Mouse (Mus musculus) kidney, embryonic 16.5 days (tissue): ENCODE measurements at regions not wholly inside any gene's neighbourhood (a gene's known extent, or its start where the extent isn't known, plus 50 kb on each side); places are given as distances from the start of the nearest gene placed in this dataset.

ENCODE experiments used
- ATAC-seq: fragments of 200-750 bp; cut with Nextera tagmentation; 2 replicates; pipeline ENCODE4 v1.8.0; 2017; ENCODE audit warnings: moderate TSS enrichment; ENCODE audit not compliant: low FRiP score, low TSS enrichment
- H3K27ac ChIP-seq: fragments of 300-500 bp; sonication (generic); 2 replicates; pipeline ENCODE4 v1.5.1; 2014; ENCODE audit warnings: low read length
- H3K27me3 ChIP-seq: fragments of 300-500 bp; sonication (generic); 2 replicates; pipeline ENCODE4 v1.6.1; 2014; ENCODE audit warnings: low read length, control low read depth, mixed read lengths; ENCODE audit not compliant: insufficient read depth
- H3K36me3 ChIP-seq: fragments of 300-500 bp; sonication (generic); 2 replicates; pipeline ENCODE4 v1.6.1; 2014; ENCODE audit warnings: low read length, control low read depth, mixed read lengths; ENCODE audit not compliant: insufficient read depth
- H3K4me1 ChIP-seq: fragments of 300-500 bp; sonication (generic); 2 replicates; pipeline ENCODE4 v1.6.1; 2014; ENCODE audit warnings: low read length, control low read depth, mixed read lengths; ENCODE audit not compliant: insufficient read depth
- H3K4me2 ChIP-seq: fragments of 300-500 bp; sonication (generic); replicated peaks from 2 replicates; pipeline ENCODE4 v1.6.1; 2014; ENCODE audit warnings: low read depth, low read length
- H3K4me3 ChIP-seq: fragments of 300-500 bp; sonication (generic); 2 replicates; pipeline ENCODE4 v1.5.1; 2014; ENCODE audit warnings: mild to moderate bottlenecking, low read length
- H3K9ac ChIP-seq: fragments of 300-500 bp; sonication (generic); replicated peaks from 2 replicates; pipeline ENCODE4 v1.6.1; 2014; ENCODE audit warnings: low read length
- H3K9me3 ChIP-seq: fragments of 300-500 bp; sonication (generic); 2 replicates; pipeline ENCODE4 v1.6.1; 2016; ENCODE audit warnings: low read length, control low read depth
- WGBS: fragments of 180-500 bp; shearing (Covaris S2); extraction: QIAGEN DNeasy Blood & Tissue Kit; methylation state at CpG from one replicate; pipeline ENCODE4 v1.1.7; 2014; 5-methylcytosine and 5-hydroxymethylcytosine counted together

DNA sequence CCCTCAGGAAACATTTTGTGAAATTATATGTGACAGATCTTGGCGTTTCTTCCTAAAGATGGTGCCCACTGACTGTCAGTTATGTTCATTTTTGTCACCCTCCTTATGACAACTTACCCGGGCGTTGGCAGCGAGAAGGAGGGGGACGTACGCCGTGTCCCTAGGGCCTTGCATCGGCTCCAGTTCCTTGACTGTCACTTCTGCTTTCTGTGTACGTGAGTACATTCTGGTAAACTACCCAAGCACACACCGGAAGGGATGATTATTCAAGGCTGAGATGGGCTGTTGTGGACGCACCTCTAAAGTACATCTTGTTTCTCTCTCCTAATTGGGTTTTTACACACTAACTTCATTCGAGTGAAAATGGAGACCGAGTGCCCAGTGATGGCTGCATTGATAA, 120.2 kb downstream of the Edn3 start:
- no peak overlapping the region for H3K4me3 ChIP-seq
- peaks cover 15% of the 10 kb centered on the region for H3K4me1 ChIP-seq
- 0 out of 2 replicates have a peak, but pooled peaks cover 2% of the 10 kb centered on the region for H3K9me3 ChIP-seq
- ATAC-seq: no peak
- H3K4me2 ChIP-seq: no peak overlapping the region
- no peak overlapping the region for H3K27ac ChIP-seq
- no peaks in the 10 kb centered on the region for H3K27me3 ChIP-seq
- 89% methylated on average over 13 of the region's 13 CpGs for WGBS
- no peak overlapping the region for H3K9ac ChIP-seq
- no peaks in the 10 kb centered on the region for H3K36me3 ChIP-seq

DNA sequence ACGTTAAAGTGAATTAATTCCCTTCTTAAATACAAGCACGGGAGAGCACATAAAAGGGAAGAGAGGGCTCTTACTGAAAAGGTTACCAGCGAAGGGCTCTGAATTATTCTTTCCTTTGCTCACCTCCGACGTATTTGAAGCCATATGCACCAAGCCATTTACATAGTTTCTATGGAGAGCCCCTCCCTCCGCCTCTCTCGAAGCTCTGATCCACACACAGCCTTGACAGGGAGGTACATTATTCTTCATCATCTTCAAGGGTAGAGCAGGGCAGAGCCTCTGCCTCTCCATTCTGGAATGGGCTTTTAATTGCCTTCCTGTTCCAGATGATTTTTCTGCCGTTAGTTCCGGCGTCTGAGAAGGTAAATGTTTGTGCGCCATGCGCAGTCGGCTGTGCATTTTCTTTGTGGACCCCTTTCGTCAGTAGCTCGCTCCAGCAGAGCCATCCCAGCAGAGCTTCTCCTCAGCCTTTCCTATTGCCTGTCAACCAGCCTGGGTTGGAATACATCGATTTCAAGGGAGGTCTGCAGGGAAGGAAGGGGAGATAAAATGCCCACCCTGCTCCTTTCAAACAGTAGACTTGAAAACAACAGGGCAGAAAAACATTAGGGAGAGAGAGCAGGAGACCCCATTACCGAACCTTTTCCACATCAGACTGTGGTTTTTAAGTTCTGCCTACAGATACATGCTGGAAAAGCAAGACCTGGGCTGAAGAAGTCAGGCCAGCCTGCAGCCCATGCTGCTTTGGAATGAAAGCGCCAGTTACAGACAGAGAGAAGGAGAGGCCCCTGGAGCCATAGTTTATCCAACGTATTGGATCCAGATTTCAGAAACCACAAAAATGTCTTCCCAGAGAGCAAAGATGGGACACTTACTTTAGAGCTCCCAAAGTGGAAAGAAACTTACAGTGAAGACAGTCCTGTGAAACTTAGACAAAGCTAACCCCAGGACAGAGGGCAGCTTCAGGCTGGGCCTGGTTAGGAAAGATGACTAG, 124.1 kb downstream of the Edn3 start:
- Histone ChIP-seq H3K27me3 (no peaks in the 10 kb centered on the region), H3K27ac (peak overlapping the region; percentile 41; the same call in 1 of the 2 replicates), H3K4me1 (peaks cover 4% of the 10 kb centered on the region; the same call in 1 of the 2 replicates), H3K36me3 (no peaks in the 10 kb centered on the region), H3K4me3 (no peak overlapping the region), H3K9me3 (no peaks in the 10 kb centered on the region), H3K4me2 (no peak overlapping the region), H3K9ac (no peak overlapping the region)
- ATAC-seq: no peak
- 46% methylated on average over 19 of the region's 19 CpGs for WGBS

DNA sequence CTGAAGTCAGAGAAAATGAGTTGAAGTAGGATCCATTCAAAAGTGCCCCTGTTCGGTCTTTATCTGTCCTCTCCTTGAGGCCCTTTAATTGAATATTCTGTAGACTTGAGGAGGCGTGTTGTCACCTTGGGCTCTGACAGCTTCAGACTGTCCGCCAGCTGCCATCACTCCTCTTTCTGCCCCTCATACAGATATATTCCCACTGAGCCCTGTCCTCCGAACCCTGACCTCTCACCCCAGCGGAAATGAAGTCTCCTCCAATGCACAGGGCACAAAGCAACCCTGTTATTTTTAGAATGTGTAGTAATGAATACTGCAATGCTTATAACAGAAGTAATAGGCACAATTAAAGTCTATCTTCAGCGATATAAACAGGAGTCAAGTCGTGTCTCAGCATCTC, 117.4 kb upstream of the Gm14444 start:
- Histone ChIP-seq H3K36me3 (no peaks in the 10 kb centered on the region), H3K4me1 (peaks cover 9% of the 10 kb centered on the region), H3K4me2 (no peak overlapping the region), H3K4me3 (no peak overlapping the region), H3K9ac (no peak overlapping the region), H3K9me3 (no peaks in the 10 kb centered on the region), H3K27ac (peak overlapping the region; percentile 23; the same call in 1 of the 2 replicates), H3K27me3 (no peaks in the 10 kb centered on the region)
- peak; percentile 73 for ATAC-seq
- 34% methylated on average over 7 of the region's 7 CpGs for WGBS

DNA sequence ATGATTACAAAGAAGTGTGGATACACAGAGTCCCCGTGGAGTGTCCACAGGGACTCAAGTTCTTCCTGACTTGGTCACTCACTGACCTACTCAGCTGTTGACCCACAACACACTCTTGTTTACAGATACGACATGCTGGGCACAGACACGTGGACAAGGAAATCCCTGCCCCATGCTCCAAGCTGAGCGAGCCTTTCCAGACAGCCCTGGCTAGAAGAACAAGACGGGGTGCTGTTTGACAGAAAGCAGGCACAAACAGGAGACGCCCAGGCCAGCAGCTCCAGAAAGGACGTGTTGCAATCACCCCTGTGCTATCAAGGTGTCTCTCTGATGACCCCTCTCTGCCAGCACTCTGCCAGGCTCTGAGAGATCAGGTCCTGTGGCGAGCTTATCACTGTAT, 112.6 kb upstream of the Gm14444 start:
- H3K9ac ChIP-seq: no peak overlapping the region
- ATAC-seq: no peak
- peaks cover 12% of the 10 kb centered on the region for H3K4me1 ChIP-seq
- no peak overlapping the region for H3K27ac ChIP-seq
- H3K4me3 ChIP-seq: no peak overlapping the region
- H3K36me3 ChIP-seq: no peaks in the 10 kb centered on the region
- 62% methylated on average over 8 of the region's 8 CpGs for WGBS
- no peaks in the 10 kb centered on the region for H3K27me3 ChIP-seq
- H3K9me3 ChIP-seq: no peaks in the 10 kb centered on the region
- no peak overlapping the region for H3K4me2 ChIP-seq

DNA sequence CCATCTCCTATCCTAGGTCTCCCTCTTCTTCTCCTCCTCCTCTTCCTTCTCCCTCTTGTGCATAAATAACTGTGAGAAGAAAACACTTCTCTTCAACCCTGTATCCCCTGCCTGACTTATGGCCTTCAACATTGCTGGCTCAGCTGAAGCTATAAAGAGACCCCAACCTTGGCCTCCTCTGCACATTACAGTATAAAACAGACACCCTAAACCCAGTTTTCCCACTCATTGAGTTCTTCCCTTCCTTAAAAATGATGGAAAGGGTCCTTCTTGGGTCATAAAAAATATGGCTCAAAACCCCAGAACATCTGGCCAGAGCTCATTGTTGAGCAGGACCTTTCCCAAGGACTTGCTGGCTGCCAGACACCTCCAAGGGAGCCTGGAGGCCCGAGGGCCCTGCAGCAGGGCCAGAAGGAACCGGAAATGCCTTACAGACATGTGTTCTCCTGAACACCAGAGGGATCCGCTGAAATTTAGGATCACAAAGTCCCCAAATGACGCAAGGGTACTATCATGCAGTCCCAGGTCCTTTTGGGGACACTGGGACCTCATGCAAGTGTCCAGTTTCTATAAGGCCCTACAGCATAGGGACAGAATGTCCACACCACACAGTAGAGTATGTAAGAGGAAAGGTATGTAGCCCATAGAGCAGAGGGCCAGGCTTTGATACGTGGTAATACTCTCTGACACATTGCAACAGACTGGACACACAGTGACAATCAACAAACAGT, 109.9 kb upstream of the Gm14444 start:
- ATAC-seq: peak; percentile 24; the same call in 1 of the 2 replicates
- H3K27me3 ChIP-seq: no peaks in the 10 kb centered on the region
- H3K4me2 ChIP-seq: no peak overlapping the region
- 57% methylated on average over 5 of the region's 5 CpGs for WGBS
- H3K4me3 ChIP-seq: no peak overlapping the region
- no peak overlapping the region for H3K9ac ChIP-seq
- no peaks in the 10 kb centered on the region for H3K9me3 ChIP-seq
- H3K36me3 ChIP-seq: no peaks in the 10 kb centered on the region
- H3K4me1 ChIP-seq: peaks cover 6% of the 10 kb centered on the region
- H3K27ac ChIP-seq: peak overlapping the region; percentile 54; the same call in 1 of the 2 replicates

DNA sequence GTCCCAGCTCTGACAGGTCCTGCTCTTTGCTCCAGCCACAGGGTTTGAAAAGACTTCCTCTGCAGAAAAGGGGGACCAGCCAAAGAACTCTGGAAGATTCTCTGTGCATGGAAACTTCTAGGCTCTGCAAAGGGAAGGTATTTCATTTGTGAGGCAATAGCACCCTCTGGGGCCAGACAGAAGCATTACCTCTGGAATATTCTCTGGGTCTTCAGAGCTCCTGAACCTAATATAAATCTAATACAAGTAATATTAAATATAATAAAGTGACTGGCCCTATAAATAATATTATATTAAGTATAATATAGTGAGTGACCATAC, 109.4 kb upstream of the Gm14444 start:
- Histone ChIP-seq H3K4me1 (peaks cover 6% of the 10 kb centered on the region), H3K4me2 (no peak overlapping the region), H3K9ac (no peak overlapping the region), H3K36me3 (no peaks in the 10 kb centered on the region), H3K27me3 (no peaks in the 10 kb centered on the region), H3K9me3 (no peaks in the 10 kb centered on the region), H3K27ac (peak overlapping the region; percentile 54; the same call in 1 of the 2 replicates), H3K4me3 (no peak overlapping the region)
- 0 out of 2 replicates have a peak, but pooled peaks have one; percentile 18 for ATAC-seq

DNA sequence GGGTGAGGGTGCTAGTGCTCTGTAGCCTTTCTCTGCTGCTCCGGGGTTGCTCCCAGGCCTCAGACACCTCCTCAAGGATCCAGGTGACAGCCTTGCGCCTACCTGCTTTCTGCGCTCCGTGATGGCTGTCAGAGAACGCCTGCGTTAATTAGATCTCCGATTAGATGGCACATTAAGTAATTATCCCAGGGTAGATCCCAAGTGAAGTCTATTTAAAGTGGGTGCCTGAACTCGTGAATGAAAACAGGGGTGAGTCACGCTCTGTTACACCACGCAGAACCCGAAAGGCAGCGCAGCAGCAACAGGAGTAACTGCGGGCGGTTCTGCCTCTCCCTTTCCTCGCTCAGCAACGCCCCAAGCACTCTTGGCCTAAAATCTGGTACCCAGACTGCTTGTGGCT, 108.2 kb upstream of the Gm14444 start:
- WGBS: 84% methylated on average over 16 of the region's 16 CpGs
- H3K9ac ChIP-seq: no peak overlapping the region
- ATAC-seq: no peak

DNA sequence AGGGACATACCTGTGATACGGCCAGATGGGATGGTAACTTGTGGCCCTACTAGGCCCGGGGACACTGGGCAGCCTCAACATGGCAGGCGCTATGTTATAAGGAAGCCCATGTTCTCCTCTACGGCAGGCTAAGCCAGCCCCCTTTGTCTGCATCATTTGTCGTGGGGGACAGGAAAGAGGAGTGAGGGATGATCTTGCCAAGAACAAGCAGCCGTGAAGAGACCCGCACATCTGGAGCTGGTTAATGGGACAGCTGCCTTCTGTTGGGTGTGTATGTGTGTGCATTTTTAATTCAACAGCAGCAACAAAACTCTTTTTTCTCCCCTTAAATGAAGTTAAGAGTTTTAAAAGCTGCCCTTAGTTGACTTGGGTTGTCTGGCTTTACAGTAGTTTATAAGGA, 106.4 kb upstream of the Gm14444 start:
- Histone ChIP-seq H3K9me3 (no peaks in the 10 kb centered on the region), H3K27me3 (no peaks in the 10 kb centered on the region), H3K27ac (no peak overlapping the region), H3K9ac (no peak overlapping the region), H3K36me3 (no peaks in the 10 kb centered on the region), H3K4me2 (no peak overlapping the region), H3K4me1 (peaks cover 6% of the 10 kb centered on the region), H3K4me3 (no peak overlapping the region)
- no peak for ATAC-seq
- 63% methylated on average over 7 of the region's 7 CpGs for WGBS

More for the DNA sequence above, 108.2 kb upstream of the Gm14444 start:
- H3K27ac ChIP-seq: no peak overlapping the region
- no peak overlapping the region for H3K4me2 ChIP-seq
- no peaks in the 10 kb centered on the region for H3K9me3 ChIP-seq
- no peaks in the 10 kb centered on the region for H3K36me3 ChIP-seq
- no peak overlapping the region for H3K4me3 ChIP-seq
- H3K27me3 ChIP-seq: no peaks in the 10 kb centered on the region
- peaks cover 6% of the 10 kb centered on the region for H3K4me1 ChIP-seq

DNA sequence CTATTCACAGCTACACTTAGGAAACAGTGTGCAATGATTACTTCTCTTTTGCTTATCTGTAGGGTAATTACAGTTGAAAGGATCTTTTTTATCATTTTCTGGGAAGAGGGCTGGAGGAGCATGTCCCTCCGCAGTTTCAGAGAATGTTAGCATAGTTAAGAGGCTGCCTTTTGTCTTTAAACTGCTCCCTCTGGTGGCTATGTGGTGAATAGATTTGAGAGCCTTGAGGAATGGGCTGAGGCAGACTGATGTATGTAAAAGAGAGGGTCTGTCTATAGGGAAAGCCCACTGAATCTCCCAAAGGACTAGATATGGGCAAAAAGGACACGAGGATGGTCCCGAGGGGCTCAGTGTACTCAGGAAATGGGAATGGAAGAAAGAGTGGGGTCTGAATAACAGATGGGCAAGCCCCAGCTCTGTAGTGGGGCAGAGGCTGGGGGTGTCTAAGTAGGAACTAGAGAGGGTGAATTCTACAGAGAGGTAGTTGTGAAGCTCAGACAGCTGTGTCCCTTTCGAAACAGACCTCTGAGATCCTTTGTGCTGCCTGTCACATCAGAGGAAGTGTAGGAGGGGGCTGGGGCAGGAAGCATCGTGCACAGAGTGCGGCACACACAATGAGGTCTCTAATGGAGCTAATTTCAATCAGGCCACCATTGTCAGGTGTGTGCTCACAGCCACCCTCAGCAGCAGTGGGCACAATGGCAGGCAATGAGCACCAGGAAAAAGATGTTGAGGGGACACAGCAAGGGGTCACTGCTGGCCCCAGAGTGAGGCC, 104.0 kb upstream of the Gm14444 start:
- Histone ChIP-seq H3K4me1 (no peaks in the 10 kb centered on the region), H3K9me3 (no peaks in the 10 kb centered on the region), H3K4me3 (no peak overlapping the region), H3K36me3 (no peaks in the 10 kb centered on the region), H3K4me2 (no peak overlapping the region), H3K9ac (no peak overlapping the region), H3K27ac (no peak overlapping the region), H3K27me3 (no peaks in the 10 kb centered on the region)
- 36% methylated on average over 6 of the region's 6 CpGs for WGBS
- peak; percentile 60; the same call in 1 of the 2 replicates for ATAC-seq
